Mouse (Mus musculus) kidney, adult 2 months (tissue): ENCODE results near the gene Rab3c. TPM values are rescaled to one million over a fixed set of nuclear protein-coding genes. Genes with fewer than 3 reads are reported as not detected.

Source experiments
- DNase-seq: peaks from one replicate; pipeline ENCODE4 v3.0.0; 2021
- H3K27ac ChIP-seq: fragments of 200-500 bp; 2 replicates; pipeline ENCODE4 v1.5.1; 2012; ENCODE audit warnings: low read depth, low read length, control low read depth, inconsistent platforms; ENCODE audit not compliant: insufficient read depth
- H3K27me3 ChIP-seq: fragments of 200-500 bp; replicated peaks from 2 replicates; pipeline ENCODE4 v1.6.1; 2012; ENCODE audit warnings: mild to moderate bottlenecking, moderate library complexity, low read length, inconsistent platforms; ENCODE audit not compliant: control insufficient read depth, insufficient read depth
- H3K36me3 ChIP-seq: fragments of 200-500 bp; 2 replicates; pipeline ENCODE4 v1.6.1; 2012; ENCODE audit warnings: mild to moderate bottlenecking, moderate library complexity, low read length, inconsistent platforms; ENCODE audit not compliant: control insufficient read depth, insufficient read depth
- H3K4me1 ChIP-seq: fragments of 200-500 bp; 2 replicates; pipeline ENCODE4 v1.6.1; 2011; ENCODE audit warnings: low read length; ENCODE audit not compliant: control insufficient read depth, insufficient read depth
- H3K4me3 ChIP-seq: fragments of 200-500 bp; 2 replicates; pipeline ENCODE4 v1.5.1; 2011; ENCODE audit warnings: mild to moderate bottlenecking, low read depth, low read length, control low read depth; ENCODE audit not compliant: insufficient read depth
- CTCF ChIP-seq: fragments of 200-500 bp; conservative IDR thresholded peaks from 2 replicates; pipeline ENCODE4 v1.5.1; 2011; ENCODE audit warnings: low read depth, mild to moderate bottlenecking, control low read depth, low read length, moderate library complexity, mixed read lengths; ENCODE audit not compliant: insufficient read depth, insufficient read length
- POLR2A ChIP-seq: fragments of 200-500 bp; IDR thresholded peaks from one replicate; pipeline ENCODE4 v1.6.1; 2011; ENCODE audit warnings: low read depth, low read length, control low read depth
- WGBS: fragments of 180-500 bp; shearing (Covaris S2); methylation state at CpG from one replicate; pipeline ENCODE4 v1.1.7; 2018; 5-methylcytosine and 5-hydroxymethylcytosine counted together
- polyA plus RNA-seq: library from polyadenylated mRNA; depleted of rRNA; stranded (reverse); fragments of >200 nt; gene quantifications from 2 replicates; pipeline ENCODE4 v1.2.3, GENCODE M21; 2012; rRNA removed

The Rab3c gene
- polyA plus RNA-seq: 0.11 and 0.33 TPM in 2 replicates

GRCm38 (mm10) chr13:110280563-110281144 lies at the start of gene Rab3c:
Gene Rab3c (minus strand): TSS chr13:110280996.
- peaks cover 4% of the 10 kb centered on the region; the same call in 1 of the 2 replicates for H3K27me3 ChIP-seq
- H3K4me3 ChIP-seq: no peak within 1 kb of the TSS; the same call in 1 of the 2 replicates
- no peak for TF ChIP-seq CTCF
- no peak for TF ChIP-seq POLR2A
- no peak for DNase-seq
- H3K36me3 ChIP-seq: no peaks in the 10 kb centered on the region
- H3K4me1 ChIP-seq: no peaks in the 10 kb centered on the region
- H3K27ac ChIP-seq: no peak within 1 kb of the TSS
- under 1% methylated on average over 20 of the region's 20 CpGs for WGBS

DNA sequence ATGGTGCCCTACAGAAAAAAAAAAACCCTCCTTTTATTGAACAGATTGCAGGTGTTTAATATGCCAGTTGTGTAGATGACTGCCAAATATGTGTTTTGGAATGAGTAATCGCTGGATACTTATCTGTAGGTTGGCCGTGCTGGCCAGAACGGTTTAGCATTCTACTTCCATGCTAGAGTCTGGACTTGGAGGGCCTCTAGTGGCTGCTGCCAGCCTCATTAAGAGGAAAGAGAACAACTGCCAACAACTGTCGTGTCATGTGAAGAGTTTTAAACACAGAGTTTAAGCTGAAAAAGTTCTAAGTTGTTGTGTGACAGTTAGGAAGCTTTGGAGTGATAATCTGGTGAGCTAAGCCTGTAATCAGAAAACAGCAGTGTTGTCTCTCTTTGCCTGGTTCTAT lies 38.0 kb upstream of the Rab3c start:
- Histone ChIP-seq H3K27ac (no peak overlapping the region), H3K27me3 (no peaks in the 10 kb centered on the region), H3K4me1 (no peaks in the 10 kb centered on the region), H3K4me3 (no peak overlapping the region), H3K36me3 (no peaks in the 10 kb centered on the region)
- TF ChIP-seq CTCF (peak; percentile 40; the same call in 1 of the 2 replicates), POLR2A (no peak)
- WGBS: 47% methylated on average over 4 of the region's 4 CpGs
- DNase-seq: peak; percentile 1

DNA sequence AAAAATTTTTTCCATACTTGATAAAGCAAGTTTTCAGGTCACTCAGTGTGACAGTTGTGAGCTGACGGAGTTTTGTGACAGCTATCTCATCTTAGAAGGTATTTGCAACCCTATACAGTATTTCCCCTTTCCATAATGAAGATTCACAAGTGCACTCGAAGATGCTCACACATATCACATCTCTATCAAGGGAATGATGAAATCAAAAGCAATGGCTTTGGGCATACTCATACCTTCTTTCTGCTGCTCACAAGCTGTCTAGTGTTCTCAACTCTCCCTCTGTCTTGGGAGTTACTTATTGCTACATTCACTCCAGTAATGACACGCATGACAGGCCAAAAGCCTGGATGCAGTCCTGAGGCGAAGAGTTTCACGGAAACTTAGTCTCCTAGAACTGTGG lies 26.4 kb upstream of the Rab3c start:
- Histone ChIP-seq H3K4me3 (no peak overlapping the region), H3K4me1 (no peaks in the 10 kb centered on the region), H3K27me3 (no peaks in the 10 kb centered on the region), H3K36me3 (no peaks in the 10 kb centered on the region), H3K27ac (no peak overlapping the region)
- no peak for TF ChIP-seq POLR2A
- no peak for TF ChIP-seq CTCF
- 60% methylated on average over 5 of the region's 5 CpGs for WGBS
- DNase-seq: no peak

- no peak overlapping the region for H3K27ac ChIP-seq
- no peaks in the 10 kb centered on the region for H3K4me1 ChIP-seq
- TF ChIP-seq POLR2A: no peak
- no peak for TF ChIP-seq CTCF
- no peak for DNase-seq
- 41% methylated on average over 4 of the region's 4 CpGs for WGBS
- no peaks in the 10 kb centered on the region for H3K36me3 ChIP-seq
- no peaks in the 10 kb centered on the region for H3K27me3 ChIP-seq
- H3K4me3 ChIP-seq: no peak overlapping the region
Observed at GRCm38 (mm10) chr13:110297112-110297511, 16.3 kb upstream of the Rab3c start.

DNA sequence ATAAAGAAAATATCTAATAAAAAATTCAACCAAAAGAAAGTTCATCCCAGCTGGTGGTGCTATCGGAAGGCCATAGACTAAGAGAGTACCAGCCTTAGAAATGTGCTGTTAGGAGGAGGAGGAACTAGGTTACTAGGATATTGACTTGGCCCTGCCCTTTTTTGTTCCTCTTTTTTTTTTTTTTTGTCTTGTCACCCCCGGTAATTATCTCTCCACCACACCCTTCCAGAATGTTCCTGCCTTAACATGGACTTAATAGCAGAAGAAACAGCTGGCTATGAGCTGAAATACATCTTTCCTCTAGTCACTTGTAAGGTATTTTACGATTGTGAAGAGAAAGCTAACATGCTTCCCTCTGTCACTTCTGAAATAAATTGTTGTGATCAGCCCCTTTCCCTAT lies 7.7 kb upstream of the Rab3c start:
- no peak for DNase-seq
- no peaks in the 10 kb centered on the region for H3K4me1 ChIP-seq
- no peaks in the 10 kb centered on the region for H3K36me3 ChIP-seq
- TF ChIP-seq POLR2A: no peak
- TF ChIP-seq CTCF: no peak
- 80% methylated on average over 3 of the region's 3 CpGs for WGBS
- H3K27ac ChIP-seq: no peak overlapping the region
- no peaks in the 10 kb centered on the region for H3K27me3 ChIP-seq
- H3K4me3 ChIP-seq: no peak overlapping the region

GRCm38 (mm10) chr13:110283781-110284180 lies 3.0 kb upstream of the Rab3c start:
- Histone ChIP-seq H3K4me1 (no peaks in the 10 kb centered on the region), H3K36me3 (no peaks in the 10 kb centered on the region), H3K4me3 (no peak overlapping the region), H3K27ac (no peak overlapping the region), H3K27me3 (peaks cover 4% of the 10 kb centered on the region; the same call in 1 of the 2 replicates)
- no peak for TF ChIP-seq POLR2A
- TF ChIP-seq CTCF: no peak
- DNase-seq: no peak
- 79% methylated on average over 4 of the region's 4 CpGs for WGBS

DNA sequence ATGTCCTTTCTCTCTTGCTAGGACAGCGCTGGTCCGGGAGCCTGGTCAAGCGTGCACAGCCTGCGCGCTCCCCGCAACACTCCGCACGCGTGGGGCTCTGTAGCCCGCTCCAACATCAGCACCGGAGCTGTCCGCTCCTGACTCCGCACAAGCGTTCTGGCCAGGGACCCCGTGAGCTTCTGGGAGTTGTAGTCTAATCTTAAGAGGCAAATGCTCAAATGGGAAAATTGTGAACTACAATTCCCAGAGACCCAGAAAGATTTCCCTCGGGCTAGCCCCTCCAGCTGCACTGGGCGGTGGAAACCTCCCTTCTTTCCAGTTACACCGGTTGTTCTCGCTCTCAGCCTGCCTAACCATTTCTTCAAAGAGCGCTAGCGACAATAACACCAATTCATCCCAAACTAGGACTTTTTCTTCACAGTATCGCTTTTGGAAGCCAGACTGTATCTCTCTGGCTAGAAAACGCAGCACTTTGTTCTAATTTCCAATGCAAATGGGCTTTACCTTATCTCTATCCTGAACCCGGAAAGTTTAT lies 701 bp downstream of the Rab3c start:
- no peaks in the 10 kb centered on the region for H3K36me3 ChIP-seq
- H3K4me1 ChIP-seq: no peaks in the 10 kb centered on the region
- no peak overlapping the region for H3K4me3 ChIP-seq
- H3K27ac ChIP-seq: no peak overlapping the region
- H3K27me3 ChIP-seq: peaks cover 4% of the 10 kb centered on the region
- DNase-seq: peak; percentile 37
- WGBS: 2% methylated on average over 24 of the region's 24 CpGs
- no peak for TF ChIP-seq POLR2A
- no peak for TF ChIP-seq CTCF
